Mouse (Mus musculus): Measurements from ENCODE around the gene Ust.

DNA sequence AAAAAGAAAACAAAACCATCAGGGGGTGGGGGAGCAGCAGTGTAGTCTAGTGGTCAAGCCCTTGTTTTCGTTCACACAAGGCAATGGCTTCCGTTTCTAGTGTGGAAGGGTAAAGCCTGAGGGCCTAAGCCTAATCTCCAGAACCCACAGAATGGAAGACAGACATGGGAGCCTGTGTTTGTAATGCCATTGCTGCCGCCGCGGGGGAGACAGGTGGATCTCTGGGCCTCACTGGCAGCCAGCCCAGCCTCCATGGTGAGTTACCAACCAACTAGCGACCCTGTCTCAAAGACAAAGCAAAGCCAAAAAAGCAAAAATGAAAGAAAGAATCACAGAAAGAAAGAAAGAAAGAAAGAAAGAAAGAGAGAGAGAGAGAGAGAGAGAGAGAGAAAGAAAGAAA is 2.9 kb upstream of the Ust start:
- TF ChIP-seq EP300 (IDR thresholded peaks at IDR 0.05; ENCODE audit: low read depth) (no peak), CTCF (IDR thresholded peaks at IDR 0.05; ENCODE audit: low read depth) (no peak)
